Mouse (Mus musculus) spleen, postnatal 4 days (tissue): ENCODE results near the gene Mup7.
"Not testable (repeated sequence)": the region's sequence is repeated elsewhere in the genome, so short reads cannot be mapped to it uniquely, and the experiment has no call there.

Source experiments
- DNase-seq, 2 experiments: peaks; one replicate each; pipeline ENCODE4 v3.0.0; 2022; ENCODE audit warnings: low spot score in 2 of 2

Mup7 gene

DNA sequence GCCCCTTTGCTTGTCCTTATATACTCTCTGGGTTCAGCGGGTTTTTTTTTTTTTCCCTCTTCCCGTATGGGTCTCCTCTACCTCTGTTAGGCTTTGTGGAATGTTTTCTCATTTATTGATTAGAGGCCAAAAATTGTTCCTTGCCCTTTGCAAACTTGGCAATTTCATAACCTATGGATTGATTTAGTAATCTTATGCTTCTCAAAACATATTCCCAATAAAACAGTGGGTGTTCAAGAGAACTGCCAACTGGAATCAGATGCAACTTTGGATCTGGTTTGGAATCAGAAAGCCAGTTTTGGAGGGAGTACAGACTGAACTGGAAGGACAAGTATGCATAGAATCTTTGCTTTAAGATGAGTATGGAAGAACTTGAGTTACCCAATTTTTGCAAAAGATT, at the start of gene Mup7:
TSS of gene Mup7 (minus strand) at position 101 of the 400 bp plus-strand sequence.
- DNase-seq, result not testable (repeated sequence)

DNA sequence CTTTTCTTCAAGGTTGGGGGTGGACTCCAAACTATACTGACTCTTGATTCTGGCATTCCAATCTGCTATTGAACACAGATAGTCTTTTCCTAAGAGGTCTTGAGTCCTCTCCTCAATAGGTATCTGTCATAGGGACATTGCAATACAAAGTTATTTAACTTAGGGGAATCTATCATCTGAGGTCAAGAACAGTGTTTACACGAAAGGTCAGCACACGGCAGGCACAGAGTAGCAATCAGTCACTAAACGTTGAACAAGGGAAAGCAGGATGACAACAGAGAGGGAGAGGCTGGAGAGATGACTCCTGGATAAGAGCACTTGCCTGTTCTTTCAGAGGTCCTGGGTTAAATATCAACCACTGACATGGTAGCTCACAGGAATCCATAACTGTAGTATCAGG, 9.6 kb upstream of the Mup7 start:
- DNase-seq, result not testable (repeated sequence)

GRCm38 (mm10) chr4:60029334-60030111, 40.8 kb downstream of the Mup7 start:
- DNase-seq, result not testable (repeated sequence)

- DNase-seq, result not testable (repeated sequence)
Observed at GRCm38 (mm10) chr4:60020141-60020540, 50.1 kb downstream of the Mup7 start.
